Mouse (Mus musculus): ENCODE measurements around the gene Itpr2. TPM values are rescaled to one million over a fixed set of nuclear protein-coding genes. Genes with fewer than 3 reads are reported as not detected.
A peak's percentile ranks its signal among the peaks of the same experiment; 100 is the strongest.

The Itpr2 gene
- total RNA-seq, 2 experiments from 2014 or later: 38.2 to 47.8 TPM

- no peak for DNase-seq
Observed at GRCm38 (mm10) chr6:146416461-146416860, 85.6 kb downstream of the Itpr2 start.

GRCm38 (mm10) chr6:146414094-146414493 is 87.9 kb downstream of the Itpr2 start:
- no peak for DNase-seq

GRCm38 (mm10) chr6:146411446-146412070 is 90.5 kb downstream of the Itpr2 start:
- no peak for DNase-seq

DNA sequence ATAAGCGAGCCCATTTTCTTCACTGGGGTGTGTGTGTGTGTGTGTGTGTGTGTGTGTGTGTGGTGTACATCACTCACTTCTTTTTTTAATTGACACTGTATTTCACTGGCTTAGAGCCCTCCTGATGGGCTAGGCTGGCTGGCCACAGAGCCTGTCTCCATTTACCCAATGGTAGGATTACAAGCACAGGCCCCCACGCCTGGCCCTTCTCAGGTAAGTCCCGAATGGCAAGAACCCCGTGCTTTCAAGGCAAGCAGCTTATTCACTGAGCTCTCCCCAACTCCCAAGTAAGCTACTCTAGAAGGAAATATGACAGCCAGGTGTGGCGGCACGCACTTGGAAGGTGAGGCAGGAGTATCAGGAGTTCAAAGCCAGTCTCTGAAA is 91.6 kb downstream of the Itpr2 start:
- no peak for DNase-seq

GRCm38 (mm10) chr6:146409692-146410426 is 92.2 kb downstream of the Itpr2 start:
- peak; percentile 80 to 83 for DNase-seq

- DNase-seq: peak; percentile 70 to 71
Observed at GRCm38 (mm10) chr6:146405380-146405779, 96.6 kb downstream of the Itpr2 start.

DNA sequence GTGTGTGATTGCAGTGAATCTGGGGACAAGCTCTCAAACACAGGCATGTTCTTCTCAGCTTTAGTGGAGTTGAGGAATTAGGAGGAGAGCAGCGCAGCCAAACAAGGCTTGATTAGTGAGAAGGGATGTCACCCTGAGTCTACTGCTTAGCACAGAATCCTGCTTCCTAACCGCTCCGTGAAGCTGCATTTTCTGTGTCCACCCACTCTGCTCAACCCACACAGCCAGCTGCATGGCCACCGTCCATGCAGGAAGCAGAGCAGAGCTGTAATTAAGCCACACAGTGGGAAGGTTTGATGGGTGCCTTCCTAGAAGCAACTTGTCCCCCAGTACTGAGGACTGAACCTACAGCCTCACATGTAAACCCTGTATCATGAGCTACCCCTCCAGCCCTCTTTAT is 97.1 kb downstream of the Itpr2 start:
- no peak for DNase-seq

- DNase-seq: no peak
Observed at GRCm38 (mm10) chr6:146404156-146404555, 97.9 kb downstream of the Itpr2 start.

DNA sequence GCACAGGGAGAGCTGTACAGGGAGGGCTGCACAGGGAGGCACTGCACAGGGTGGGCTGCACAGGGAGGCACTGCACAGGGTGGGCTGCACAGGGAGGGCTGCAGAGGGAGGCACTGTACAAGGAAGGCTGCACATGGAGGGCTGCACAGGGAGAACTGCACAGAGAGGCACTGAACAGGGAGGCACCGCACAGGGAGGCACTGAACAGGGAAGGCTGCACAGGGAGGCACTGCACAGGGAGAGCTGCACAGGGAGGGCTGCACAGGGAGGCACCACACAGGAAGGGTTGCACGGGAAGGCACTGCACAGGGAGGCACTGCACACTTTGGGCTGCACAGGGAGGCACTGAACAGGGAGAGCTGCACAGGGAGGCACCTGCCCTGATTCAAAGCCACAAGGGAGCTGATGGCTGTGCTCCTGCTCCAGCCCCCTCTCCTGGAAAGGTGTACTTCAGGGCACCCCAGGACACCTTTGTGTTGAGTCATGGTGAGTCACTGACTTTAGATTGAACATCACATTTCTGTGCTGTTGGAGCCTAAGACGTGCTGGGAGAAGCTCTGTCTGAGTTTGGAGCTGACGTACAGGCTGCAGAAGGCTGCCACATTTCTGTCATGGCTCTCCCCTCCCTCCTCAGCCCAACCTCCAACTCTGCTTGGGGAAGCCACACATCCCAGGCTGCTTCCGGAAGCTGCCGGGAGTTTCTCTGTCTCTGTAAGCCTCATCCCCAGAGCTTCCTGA is 98.9 kb downstream of the Itpr2 start:
- peak in 1 of 2 experiments; percentile 13 for DNase-seq

DNA sequence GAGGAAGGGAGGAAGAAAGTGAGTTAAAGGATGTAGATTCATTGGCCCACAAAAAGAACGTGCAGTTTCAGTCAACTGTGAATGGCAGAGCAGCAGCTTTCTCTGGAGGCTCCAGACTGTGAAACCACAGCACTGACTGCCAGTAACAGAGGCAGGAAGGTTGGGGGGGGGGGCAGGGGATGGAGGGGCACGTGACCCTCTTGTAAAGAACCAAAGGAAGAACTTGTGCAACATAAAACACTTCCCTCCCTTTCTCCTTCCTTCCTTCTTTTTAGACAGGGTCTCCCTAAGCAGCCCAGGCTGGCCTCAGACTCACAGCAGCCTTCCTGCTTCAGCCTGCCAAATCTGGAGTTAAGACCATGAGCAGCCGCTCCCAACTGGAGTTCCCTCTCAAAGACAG is 104.2 kb downstream of the Itpr2 start:
- no peak for DNase-seq

GRCm38 (mm10) chr6:146396253-146396652 is 105.8 kb downstream of the Itpr2 start:
- DNase-seq: no peak

- DNase-seq: no peak
Observed at GRCm38 (mm10) chr6:146395616-146396015, 106.4 kb downstream of the Itpr2 start.

DNA sequence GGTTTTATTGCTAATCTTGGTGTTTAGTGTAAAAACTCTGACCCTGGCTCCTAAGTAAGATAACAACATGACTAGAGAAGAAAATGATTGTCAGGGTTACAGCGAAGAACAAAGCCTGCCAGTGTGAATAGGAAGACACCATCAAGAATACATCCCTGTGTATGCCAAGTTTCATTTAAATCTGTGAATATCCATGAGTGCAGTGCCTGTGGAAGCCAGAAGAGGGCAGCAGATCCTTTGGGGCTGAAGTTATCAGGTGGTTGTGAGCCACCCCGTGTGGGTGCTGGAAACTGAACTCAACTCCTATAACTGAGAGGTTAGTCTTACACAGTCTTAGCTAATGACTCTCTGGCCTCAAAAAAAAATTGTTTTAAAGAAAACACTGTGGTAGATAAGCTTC is 109.8 kb downstream of the Itpr2 start:
- no peak for DNase-seq

- no peak for DNase-seq
Observed at GRCm38 (mm10) chr6:146390159-146390558, 111.9 kb downstream of the Itpr2 start.

DNA sequence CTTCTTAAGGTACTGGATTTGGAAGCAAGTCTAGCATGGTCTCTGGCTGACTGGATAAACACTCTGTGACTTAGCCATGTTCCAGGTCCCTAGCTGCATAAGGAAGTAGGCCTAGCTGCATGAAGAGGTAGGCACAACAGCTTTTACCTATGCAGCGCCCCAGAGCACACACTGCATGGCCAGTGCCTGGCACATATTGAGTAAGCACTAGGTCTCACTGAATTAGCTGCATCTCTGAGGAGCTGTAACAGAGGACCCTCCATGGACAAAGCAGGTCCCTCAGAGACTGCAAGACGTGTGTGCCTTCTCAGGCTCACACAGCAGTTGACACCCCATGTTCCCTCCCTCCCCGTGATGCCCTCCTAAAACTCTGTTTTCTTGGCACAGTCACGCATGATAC is 114.0 kb downstream of the Itpr2 start:
- DNase-seq: no peak

- DNase-seq: peak in 1 of 2 experiments; percentile 14
Observed at GRCm38 (mm10) chr6:146387039-146387713, 114.8 kb downstream of the Itpr2 start.

- DNase-seq: no peak
Observed at GRCm38 (mm10) chr6:146379263-146379662, 122.8 kb downstream of the Itpr2 start.

DNA sequence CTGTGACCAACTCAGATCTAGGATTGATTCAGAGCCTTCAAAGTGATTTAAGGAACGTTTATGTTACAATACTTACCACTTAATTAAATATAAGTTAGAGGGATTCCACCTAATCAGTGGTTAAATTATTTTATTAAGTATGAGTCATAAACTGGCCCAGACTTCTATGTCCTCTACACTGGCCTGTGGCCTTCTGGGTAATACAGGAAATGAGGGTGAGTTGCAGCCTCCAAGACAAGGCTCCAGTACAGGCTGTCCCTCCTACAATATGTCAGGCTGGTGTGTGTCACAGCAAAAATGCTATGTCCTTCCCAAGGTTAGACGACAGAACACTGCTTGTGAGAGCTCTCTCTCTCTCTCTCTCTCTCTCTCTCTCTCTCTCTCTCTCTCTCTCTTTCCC is 130.5 kb downstream of the Itpr2 start:
- DNase-seq: peak; percentile 52 to 54

DNA sequence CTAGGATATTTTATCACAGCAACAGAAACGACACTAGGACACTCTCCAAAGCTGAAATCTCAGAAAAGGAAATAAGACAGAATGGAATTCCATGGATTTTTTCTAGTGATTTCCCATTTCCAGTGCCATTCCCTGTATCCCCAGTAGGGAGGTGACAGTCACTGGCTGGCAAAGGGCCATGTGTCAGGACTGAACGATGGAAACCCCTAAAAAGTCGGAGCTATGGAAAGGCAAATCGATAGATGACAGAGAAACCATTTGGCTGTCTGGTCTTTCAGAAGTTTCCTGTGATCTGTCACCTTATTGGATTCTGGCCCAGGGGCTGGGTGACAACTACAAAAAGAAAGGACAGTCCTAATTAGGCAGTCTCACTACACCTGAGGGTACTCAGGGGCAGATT is 135.8 kb downstream of the Itpr2 start:
- no peak for DNase-seq

DNA sequence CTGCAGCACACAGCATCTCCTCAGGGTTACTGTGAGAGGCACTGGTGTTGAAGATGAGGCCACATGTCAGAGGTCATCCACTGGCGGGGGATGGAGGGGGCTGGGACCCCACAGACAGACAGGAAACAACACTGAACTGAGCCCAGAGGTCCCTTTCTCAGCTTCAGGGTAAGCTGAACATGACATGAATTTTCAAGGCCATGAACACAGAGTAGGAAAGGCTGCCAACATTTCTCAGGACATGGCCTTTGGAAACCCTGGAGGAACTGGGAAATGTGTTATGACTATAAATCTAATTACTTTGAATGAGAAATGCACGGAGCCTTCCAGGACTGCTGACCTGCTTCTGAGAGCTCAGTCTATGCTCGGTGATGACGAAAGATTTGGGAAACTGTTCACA is 144.1 kb downstream of the Itpr2 start:
- DNase-seq: peak; percentile 46 to 57

GRCm38 (mm10) chr6:146352258-146352805 is 149.7 kb downstream of the Itpr2 start:
- no peak for DNase-seq

DNA sequence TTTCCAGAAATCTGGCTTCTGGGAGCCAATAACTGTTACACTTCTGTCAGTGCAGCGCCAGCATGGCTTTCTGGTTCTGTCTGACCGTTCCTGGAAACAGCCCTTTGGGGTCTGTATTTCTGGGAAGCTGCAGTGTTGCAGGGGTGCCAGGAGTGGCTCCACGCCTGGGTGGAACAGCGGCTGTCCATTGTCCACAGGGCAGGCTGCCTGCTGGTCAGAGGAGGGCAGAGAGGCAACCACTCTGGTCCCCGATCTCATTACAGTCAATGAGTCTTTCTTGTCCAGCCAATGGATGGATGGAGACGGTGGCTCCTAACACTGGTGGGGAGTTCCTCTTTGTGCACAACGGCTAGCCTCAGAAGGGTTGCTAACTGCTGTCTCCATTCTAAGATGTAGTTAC is 150.2 kb downstream of the Itpr2 start:
- DNase-seq: no peak
